Mouse (Mus musculus): ENCODE measurements around the gene H2-M3. TPM values are rescaled to one million over a fixed set of nuclear protein-coding genes. Genes with fewer than 3 reads are reported as not detected.

Gene H2-M3
- polyA plus RNA-seq, 1 experiment = 4.3 TPM

DNA sequence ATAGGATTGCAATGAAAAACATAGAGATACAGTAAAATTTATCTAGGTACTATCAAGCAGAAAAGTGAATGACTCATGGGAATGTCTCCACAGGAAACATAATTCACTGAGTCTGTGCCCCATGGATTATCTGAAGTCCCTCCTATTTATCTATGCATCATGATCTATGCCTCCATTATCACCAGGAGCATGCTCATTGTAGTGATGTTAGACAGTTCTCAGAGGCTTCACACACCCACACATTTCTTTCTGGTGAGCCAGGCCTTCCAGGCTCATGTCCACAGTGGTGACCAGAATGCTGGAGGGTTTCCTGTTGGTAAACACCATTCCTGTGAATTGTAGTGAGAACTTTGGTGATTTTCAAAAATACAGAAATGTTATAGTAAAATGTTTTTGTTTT, 6.6 kb downstream of the H2-M3 start:
- Histone ChIP-seq H3K27me3 (ENCODE audit: control insufficient read depth, insufficient read depth, insufficient read length) (no peaks in the 10 kb centered on the region), H3K79me2 (ENCODE audit: control insufficient read depth, insufficient read depth) (no peaks in the 10 kb centered on the region), H3K4me3 (no peak overlapping the region), H3K4me2 (ENCODE audit: low read depth) (no peak overlapping the region), H3K36me3 (ENCODE audit: control insufficient read depth, insufficient read depth) (no peaks in the 10 kb centered on the region), H3ac (ENCODE audit: control insufficient read depth, insufficient read length) (no peak overlapping the region)
- TF ChIP-seq SRF (IDR thresholded peaks at IDR 0.05; ENCODE audit: control insufficient read depth, insufficient read length, low read depth) = no peak
- no peak for TF ChIP-seq USF1 (IDR thresholded peaks at IDR 0.05; ENCODE audit: low read depth)
- no peak for TF ChIP-seq POLR2A (IDR thresholded peaks at IDR 0.05; ENCODE audit: insufficient read length, low read depth)
- no peak for TF ChIP-seq POLR2AphosphoS2 (IDR thresholded peaks at IDR 0.05; ENCODE audit: insufficient read length, low read depth)
- TF ChIP-seq MYOD1 (IDR thresholded peaks at IDR 0.05; ENCODE audit: control insufficient read depth in 1 of 3, insufficient read length in 2 of 3, low read depth in 2 of 3) = no peak
- no peak for TF ChIP-seq TCF12 (IDR thresholded peaks at IDR 0.05; ENCODE audit: insufficient read depth, poor library complexity, severe bottlenecking)
- no peak for TF ChIP-seq REST (IDR thresholded peaks at IDR 0.05; ENCODE audit: insufficient read depth, insufficient read length)
- TF ChIP-seq MYOG (IDR thresholded peaks at IDR 0.05; ENCODE audit: control insufficient read depth in 1 of 3, insufficient read depth in 1 of 3, insufficient read length in 2 of 3, low read depth in 2 of 3) = no peak
- no peak for TF ChIP-seq MAX (IDR thresholded peaks at IDR 0.05; ENCODE audit: low read depth)
- no peak for TF ChIP-seq CEBPB (IDR thresholded peaks at IDR 0.05; ENCODE audit: insufficient read depth, poor library complexity, severe bottlenecking)
- no peak for TF ChIP-seq TCF3 (IDR thresholded peaks at IDR 0.05; ENCODE audit: insufficient read length, low read depth)
- no peak for TF ChIP-seq E2F4 (IDR thresholded peaks at IDR 0.05; ENCODE audit: insufficient read depth)

DNA sequence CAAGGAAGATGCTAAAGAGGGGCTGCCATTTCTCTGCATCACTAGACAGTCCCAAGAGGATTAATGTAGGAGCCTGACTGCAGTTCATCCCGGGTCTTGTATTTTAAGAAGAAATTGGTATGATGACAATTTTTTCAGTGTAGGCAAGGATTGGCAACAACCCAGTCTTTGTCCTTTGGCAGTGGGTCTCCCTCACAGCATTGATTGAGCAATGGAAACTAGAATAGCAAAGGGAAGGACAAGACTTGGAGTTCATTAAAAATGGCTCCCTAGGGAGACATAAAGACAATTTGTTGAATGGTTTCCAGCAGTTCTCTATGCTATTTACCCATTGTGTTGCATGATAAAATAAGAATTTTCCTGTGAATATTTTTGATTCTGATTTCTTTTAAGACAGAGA, 10.3 kb downstream of the H2-M3 start:
- Histone ChIP-seq H3K4me3 (no peak overlapping the region), H3K79me2 (ENCODE audit: control insufficient read depth, insufficient read depth) (no peaks in the 10 kb centered on the region), H3K36me3 (ENCODE audit: control insufficient read depth, insufficient read depth) (no peaks in the 10 kb centered on the region), H3K4me2 (ENCODE audit: low read depth) (no peak overlapping the region), H3K27me3 (ENCODE audit: control insufficient read depth, insufficient read depth, insufficient read length) (no peaks in the 10 kb centered on the region), H3ac (ENCODE audit: control insufficient read depth, insufficient read length) (no peak overlapping the region)
- TF ChIP-seq POLR2AphosphoS2 (IDR thresholded peaks at IDR 0.05; ENCODE audit: insufficient read length, low read depth) (no peak), TCF3 (IDR thresholded peaks at IDR 0.05; ENCODE audit: insufficient read length, low read depth) (no peak), CEBPB (IDR thresholded peaks at IDR 0.05; ENCODE audit: insufficient read depth, poor library complexity, severe bottlenecking) (no peak), E2F4 (IDR thresholded peaks at IDR 0.05; ENCODE audit: insufficient read depth) (no peak), MYOD1 (IDR thresholded peaks at IDR 0.05; ENCODE audit: control insufficient read depth in 1 of 3, insufficient read length in 2 of 3, low read depth in 2 of 3) (no peak)

DNA sequence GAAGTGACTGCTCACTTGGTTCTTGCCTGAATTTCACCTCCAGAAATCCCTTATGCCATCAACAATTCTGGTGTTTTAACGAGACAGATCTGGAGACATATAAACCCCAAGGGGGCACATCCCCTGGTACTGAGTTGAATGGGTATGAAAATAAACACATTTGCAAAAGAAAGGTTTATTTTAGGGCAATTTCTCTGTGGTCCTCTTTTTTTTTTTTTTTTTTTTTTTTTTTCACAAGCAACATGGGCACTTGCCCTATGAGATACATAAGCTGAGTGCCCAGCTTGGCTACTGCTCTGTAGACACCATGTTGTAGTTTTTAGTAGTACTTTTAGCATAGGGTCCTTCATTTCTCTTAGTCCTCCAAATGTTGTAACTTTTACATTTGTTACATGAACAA, 13.3 kb downstream of the H2-M3 start, which contains the start of gene Olfr99:
TSS of gene Olfr99 (minus strand) at position 101 of the 400 bp plus-strand sequence.
- Histone ChIP-seq H3ac (ENCODE audit: control insufficient read depth, insufficient read length) (no peak within 1 kb of the TSS), H3K79me2 (ENCODE audit: control insufficient read depth, insufficient read depth) (no peaks in the 10 kb centered on the region), H3K36me3 (ENCODE audit: control insufficient read depth, insufficient read depth) (no peaks in the 10 kb centered on the region), H3K4me2 (ENCODE audit: low read depth) (no peak within 1 kb of the TSS), H3K27me3 (ENCODE audit: control insufficient read depth, insufficient read depth, insufficient read length) (no peaks in the 10 kb centered on the region), H3K4me3 (no peak within 1 kb of the TSS)
- no peak for TF ChIP-seq CEBPB (IDR thresholded peaks at IDR 0.05; ENCODE audit: insufficient read depth, poor library complexity, severe bottlenecking)
- no peak for TF ChIP-seq POLR2AphosphoS2 (IDR thresholded peaks at IDR 0.05; ENCODE audit: insufficient read length, low read depth)
- no peak for TF ChIP-seq SRF (IDR thresholded peaks at IDR 0.05; ENCODE audit: control insufficient read depth, insufficient read length, low read depth)
- TF ChIP-seq E2F4 (IDR thresholded peaks at IDR 0.05; ENCODE audit: insufficient read depth) = no peak
- no peak for TF ChIP-seq TCF3 (IDR thresholded peaks at IDR 0.05; ENCODE audit: insufficient read length, low read depth)
- no peak for TF ChIP-seq TCF12 (IDR thresholded peaks at IDR 0.05; ENCODE audit: insufficient read depth, poor library complexity, severe bottlenecking)
- TF ChIP-seq MAX (IDR thresholded peaks at IDR 0.05; ENCODE audit: low read depth) = no peak
- no peak for TF ChIP-seq MYOG (IDR thresholded peaks at IDR 0.05; ENCODE audit: control insufficient read depth in 1 of 3, insufficient read depth in 1 of 3, insufficient read length in 2 of 3, low read depth in 2 of 3)
- TF ChIP-seq USF1 (IDR thresholded peaks at IDR 0.05; ENCODE audit: low read depth) = no peak

DNA sequence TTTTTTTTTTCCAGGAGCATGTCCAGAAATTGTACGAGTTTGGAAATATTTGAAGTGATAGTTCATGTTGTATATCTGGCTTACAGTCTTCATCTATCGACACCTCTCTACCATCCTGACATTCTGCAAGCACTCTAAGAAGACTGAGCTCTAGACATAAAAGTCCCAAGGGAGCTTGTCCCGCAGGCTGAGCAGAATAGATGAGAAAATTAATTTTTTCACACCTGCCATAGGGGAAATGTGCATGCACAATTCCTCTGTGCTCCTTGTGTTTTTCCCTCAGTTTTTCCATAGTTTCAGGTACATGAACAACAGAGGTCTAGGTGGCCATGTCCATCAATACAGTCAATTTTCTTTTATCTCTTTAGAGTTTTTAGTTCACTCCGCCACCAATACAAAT, 34.2 kb downstream of the H2-M3 start, which contains the start of gene Olfr101:
TSS of gene Olfr101 (minus strand) at position 101 of the 400 bp plus-strand sequence.
- Histone ChIP-seq H3K4me2 (ENCODE audit: low read depth) (no peak within 1 kb of the TSS), H3K27me3 (ENCODE audit: control insufficient read depth, insufficient read depth, insufficient read length) (no peaks in the 10 kb centered on the region), H3K79me2 (ENCODE audit: control insufficient read depth, insufficient read depth) (no peaks in the 10 kb centered on the region), H3K36me3 (ENCODE audit: control insufficient read depth, insufficient read depth) (no peaks in the 10 kb centered on the region), H3ac (ENCODE audit: control insufficient read depth, insufficient read length) (no peak within 1 kb of the TSS), H3K4me3 (no peak within 1 kb of the TSS)
- TF ChIP-seq REST (IDR thresholded peaks at IDR 0.05; ENCODE audit: insufficient read depth, insufficient read length) (no peak), TCF3 (IDR thresholded peaks at IDR 0.05; ENCODE audit: insufficient read length, low read depth) (no peak), POLR2AphosphoS2 (IDR thresholded peaks at IDR 0.05; ENCODE audit: insufficient read length, low read depth) (no peak), MYOG (IDR thresholded peaks at IDR 0.05; ENCODE audit: control insufficient read depth in 1 of 3, insufficient read depth in 1 of 3, insufficient read length in 2 of 3, low read depth in 2 of 3) (no peak), MAX (IDR thresholded peaks at IDR 0.05; ENCODE audit: low read depth) (no peak), SRF (IDR thresholded peaks at IDR 0.05; ENCODE audit: control insufficient read depth, insufficient read length, low read depth) (no peak), POLR2A (IDR thresholded peaks at IDR 0.05; ENCODE audit: insufficient read length, low read depth) (no peak), USF1 (IDR thresholded peaks at IDR 0.05; ENCODE audit: low read depth) (no peak), E2F4 (IDR thresholded peaks at IDR 0.05; ENCODE audit: insufficient read depth) (no peak), MYOD1 (IDR thresholded peaks at IDR 0.05; ENCODE audit: control insufficient read depth in 1 of 3, insufficient read length in 2 of 3, low read depth in 2 of 3) (no peak), TCF12 (IDR thresholded peaks at IDR 0.05; ENCODE audit: insufficient read depth, poor library complexity, severe bottlenecking) (no peak), CEBPB (IDR thresholded peaks at IDR 0.05; ENCODE audit: insufficient read depth, poor library complexity, severe bottlenecking) (no peak)

DNA sequence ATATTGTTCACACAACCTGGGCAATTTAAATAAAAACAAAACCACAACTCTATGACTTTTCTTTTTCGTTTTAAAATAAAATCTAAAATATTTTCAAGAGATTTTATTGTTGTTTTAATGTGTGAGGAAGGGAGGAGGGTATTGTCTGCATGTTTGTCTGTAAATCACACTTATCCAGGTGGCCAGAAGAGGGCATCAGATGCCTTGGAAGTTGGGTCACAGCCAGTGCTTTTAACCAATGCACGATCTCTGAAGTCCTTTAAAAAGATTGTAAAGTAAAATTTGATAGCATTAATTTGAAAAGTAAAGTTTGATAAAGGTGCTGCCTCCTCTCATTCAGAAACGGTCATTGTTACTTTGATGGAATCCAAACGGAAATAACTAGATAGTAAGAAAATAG, 38.5 kb downstream of the H2-M3 start:
- Histone ChIP-seq H3K36me3 (ENCODE audit: control insufficient read depth, insufficient read depth) (no peaks in the 10 kb centered on the region), H3ac (ENCODE audit: control insufficient read depth, insufficient read length) (no peak overlapping the region), H3K27me3 (ENCODE audit: control insufficient read depth, insufficient read depth, insufficient read length) (no peaks in the 10 kb centered on the region), H3K4me2 (ENCODE audit: low read depth) (no peak overlapping the region), H3K79me2 (ENCODE audit: control insufficient read depth, insufficient read depth) (no peaks in the 10 kb centered on the region), H3K4me3 (no peak overlapping the region)
- TF ChIP-seq MYOG (IDR thresholded peaks at IDR 0.05; ENCODE audit: control insufficient read depth in 1 of 3, insufficient read depth in 1 of 3, insufficient read length in 2 of 3, low read depth in 2 of 3) = no peak
- TF ChIP-seq TCF12 (IDR thresholded peaks at IDR 0.05; ENCODE audit: insufficient read depth, poor library complexity, severe bottlenecking) = no peak
- TF ChIP-seq USF1 (IDR thresholded peaks at IDR 0.05; ENCODE audit: low read depth) = no peak
- no peak for TF ChIP-seq REST (IDR thresholded peaks at IDR 0.05; ENCODE audit: insufficient read depth, insufficient read length)
- no peak for TF ChIP-seq MYOD1 (IDR thresholded peaks at IDR 0.05; ENCODE audit: control insufficient read depth in 1 of 3, insufficient read length in 2 of 3, low read depth in 2 of 3)
- TF ChIP-seq CEBPB (IDR thresholded peaks at IDR 0.05; ENCODE audit: insufficient read depth, poor library complexity, severe bottlenecking) = no peak
- TF ChIP-seq POLR2AphosphoS2 (IDR thresholded peaks at IDR 0.05; ENCODE audit: insufficient read length, low read depth) = no peak
- TF ChIP-seq SRF (IDR thresholded peaks at IDR 0.05; ENCODE audit: control insufficient read depth, insufficient read length, low read depth) = no peak

Measured in myocyte (in vitro differentiated cells).